Mouse (Mus musculus): Measurements from ENCODE around the gene Dnaic2.
A peak's percentile ranks its signal among the peaks of the same experiment; 100 is the strongest.

Gene Dnaic2

DNA sequence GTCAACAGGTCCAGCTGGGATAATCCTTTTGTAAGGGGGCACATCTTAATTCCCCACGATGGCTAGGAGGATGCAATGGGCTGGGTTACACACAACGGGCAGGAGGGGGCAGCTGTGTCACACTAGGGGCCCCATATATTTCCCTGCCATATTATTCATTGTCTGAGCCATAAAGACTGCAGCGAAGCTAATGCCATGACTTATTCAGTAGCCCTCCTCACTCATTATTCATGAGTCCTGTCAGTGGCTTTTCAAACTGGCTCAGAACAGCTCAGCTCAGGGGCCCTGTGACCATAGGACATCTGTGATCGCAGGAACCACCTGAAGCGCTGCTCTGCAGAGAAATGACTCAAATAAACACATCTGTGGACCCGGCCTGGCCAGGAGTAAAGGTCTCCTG is 14.2 kb downstream of the Dnaic2 start:
- no peak for DNase-seq (ENCODE audit: low read depth in 1 of 2, low spot score in 2 of 2)

DNA sequence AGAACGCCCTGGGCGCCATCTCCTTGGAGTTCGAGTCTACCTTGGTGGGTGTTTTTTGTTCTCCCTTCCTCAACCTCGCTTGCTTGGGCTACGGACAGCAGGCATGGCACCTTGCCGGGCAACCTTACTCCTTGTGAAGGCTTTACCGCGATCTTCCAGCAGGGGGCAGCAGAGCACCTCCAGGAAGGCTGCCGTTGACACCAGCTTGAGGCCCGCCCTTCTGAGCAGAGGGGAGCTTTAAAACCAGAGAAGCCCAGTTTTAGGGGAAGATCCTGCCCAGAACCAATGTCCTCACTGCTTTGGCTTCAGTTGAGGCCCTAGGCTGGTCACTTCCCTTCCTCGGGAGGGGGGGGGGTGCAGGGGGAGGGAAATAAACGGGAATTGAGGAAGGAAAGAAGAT is 17.9 kb downstream of the Dnaic2 start:
- DNase-seq (ENCODE audit: low read depth in 1 of 2, low spot score in 2 of 2): peak; percentile 70 to 85

DNA sequence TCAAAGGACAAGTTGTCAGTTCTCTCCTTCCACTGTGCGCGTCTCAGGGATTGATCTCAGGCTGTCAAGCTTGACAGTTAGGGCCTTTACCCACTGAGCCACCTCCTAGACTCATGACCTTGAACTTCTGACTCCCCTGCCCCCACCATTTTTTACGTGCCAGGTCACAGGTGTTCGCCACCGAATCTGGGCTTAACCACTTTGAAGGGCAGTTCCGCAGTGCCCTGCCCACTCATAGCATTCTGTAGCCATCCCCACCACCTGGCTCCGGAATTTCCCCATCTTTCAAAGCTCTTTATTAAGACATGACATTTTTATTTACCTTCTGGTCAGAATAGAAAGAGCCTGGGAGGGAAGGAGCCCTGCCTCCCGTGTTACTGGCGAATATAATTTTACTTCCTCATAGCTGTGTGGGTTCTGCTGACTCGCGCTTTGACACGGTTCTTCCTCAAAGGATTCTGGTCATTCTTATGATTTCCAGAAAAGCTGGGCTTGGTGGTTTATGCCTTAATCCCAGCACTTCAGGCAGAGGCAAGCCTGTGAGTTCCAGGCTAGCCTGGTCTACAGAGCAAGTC is 20.4 kb downstream of the Dnaic2 start:
- DNase-seq (ENCODE audit: low read depth in 1 of 2, low spot score in 2 of 2): no peak

DNA sequence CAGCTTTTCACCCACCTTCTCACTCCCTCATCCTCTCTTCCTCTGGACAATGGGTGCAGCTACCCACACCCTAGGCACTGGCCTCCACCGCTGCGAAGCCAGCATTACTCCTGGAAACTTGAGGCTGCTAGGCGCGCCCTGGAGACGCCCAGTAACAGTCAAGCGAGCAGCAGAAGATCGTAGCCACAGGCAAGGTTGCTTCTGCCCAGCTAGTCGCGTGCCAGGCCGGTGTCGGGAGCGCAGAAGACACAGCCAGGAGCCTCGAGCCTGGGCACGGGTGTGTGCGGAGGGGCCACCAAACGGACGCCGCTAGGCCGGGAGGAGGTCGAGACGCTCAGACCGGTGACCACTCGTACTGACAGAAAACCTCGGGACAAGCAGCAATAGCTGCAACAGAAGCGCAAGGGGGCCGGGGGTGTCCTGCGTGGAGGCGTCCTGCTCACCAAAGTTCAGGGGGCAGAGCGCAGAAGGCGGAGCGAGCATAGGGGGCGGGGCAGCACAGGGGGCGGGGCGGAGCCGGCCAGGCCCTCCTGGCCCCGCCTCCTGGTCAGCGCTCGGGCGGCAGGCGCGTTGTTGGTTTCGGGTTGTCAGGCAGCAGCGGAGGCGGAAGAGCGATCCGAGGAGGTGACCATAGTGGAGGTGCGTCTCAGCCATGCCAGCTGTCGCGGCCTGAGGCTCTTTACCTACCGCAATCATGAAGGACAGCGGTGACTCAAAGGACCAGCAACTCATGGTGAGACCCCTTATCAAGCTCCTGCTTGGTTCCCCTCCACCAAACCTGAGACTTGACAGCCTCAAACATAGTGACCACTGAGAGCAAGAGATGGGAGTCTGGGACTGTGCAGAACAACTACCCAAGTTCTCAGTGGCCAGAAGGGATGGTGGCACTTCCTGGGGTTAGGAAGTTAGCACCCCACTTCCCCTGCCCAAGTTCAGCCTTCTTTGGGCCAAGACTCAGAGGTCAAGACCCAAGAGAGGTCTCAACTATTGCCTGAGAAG is 37.9 kb downstream of the Dnaic2 start, which contains the start of gene Kif19a:
Gene Kif19a (plus strand): TSS at position 569 of the 999 bp plus-strand sequence.
- DNase-seq (ENCODE audit: low read depth in 1 of 2, low spot score in 2 of 2): peak in 1 of 2 experiments; percentile 23

DNA sequence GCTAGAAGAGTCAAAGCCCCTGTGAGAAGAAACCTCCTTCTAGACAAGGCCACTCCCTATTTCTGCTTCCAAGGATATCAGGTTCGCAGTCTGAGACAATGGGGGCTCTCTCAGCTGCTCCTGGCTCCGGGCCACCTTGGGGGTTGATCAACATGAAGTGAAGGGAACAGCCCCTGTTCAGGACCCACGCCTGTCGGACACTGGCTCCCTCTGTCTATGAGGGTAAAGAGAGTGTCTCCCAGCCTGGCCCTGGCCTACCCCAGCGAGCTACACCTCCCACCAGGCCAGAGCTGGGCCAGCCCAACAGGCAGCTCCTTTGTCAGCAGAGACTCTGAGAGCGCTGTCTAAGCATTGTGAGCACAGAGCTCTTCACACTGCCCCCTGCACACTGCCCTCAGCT is 42.7 kb downstream of the Dnaic2 start:
- DNase-seq (ENCODE audit: low read depth in 1 of 2, low spot score in 2 of 2): no peak

DNA sequence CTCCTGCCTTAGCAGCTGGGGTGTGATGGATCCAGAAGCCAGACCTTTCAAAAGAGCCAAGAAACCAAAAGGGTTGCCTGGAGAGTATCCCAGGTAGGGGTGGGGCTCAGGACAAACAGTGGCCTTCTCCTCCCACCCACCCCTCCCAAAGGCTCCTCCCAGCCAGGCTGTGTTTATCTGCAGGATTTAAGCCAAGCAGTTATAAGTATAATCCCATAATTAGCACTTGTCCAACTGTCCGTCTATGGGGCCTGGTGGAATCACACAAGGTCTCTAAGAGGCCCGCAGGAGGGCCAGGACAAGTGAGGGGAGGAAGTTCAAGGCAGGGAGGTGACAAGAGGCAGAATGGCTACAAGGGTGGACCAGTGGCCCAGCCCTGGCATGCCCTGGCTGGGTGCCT is 44.7 kb downstream of the Dnaic2 start:
- no peak for DNase-seq (ENCODE audit: low read depth in 1 of 2, low spot score in 2 of 2)

DNA sequence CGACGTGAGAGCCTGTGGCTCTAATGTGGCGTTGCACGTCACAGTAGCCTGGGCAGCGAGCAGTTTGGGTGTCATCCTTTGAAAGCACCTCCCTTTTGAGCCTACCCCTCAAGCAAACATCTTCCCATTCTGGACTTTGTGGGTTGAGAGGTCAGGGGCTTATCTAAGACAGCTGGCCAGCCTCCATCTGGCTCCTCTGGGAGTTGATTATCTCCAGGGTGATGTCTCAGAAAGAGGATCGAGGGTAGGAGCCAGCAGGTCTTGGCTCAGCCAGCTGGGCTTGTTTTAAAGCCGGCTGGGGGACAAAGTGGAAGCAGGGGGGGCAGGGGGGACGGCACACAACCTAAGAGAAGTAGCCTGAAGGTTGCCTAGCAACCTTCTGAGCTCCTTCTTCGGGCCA is 52.9 kb downstream of the Dnaic2 start:
- DNase-seq (ENCODE audit: low read depth in 1 of 2, low spot score in 2 of 2): no peak

DNA sequence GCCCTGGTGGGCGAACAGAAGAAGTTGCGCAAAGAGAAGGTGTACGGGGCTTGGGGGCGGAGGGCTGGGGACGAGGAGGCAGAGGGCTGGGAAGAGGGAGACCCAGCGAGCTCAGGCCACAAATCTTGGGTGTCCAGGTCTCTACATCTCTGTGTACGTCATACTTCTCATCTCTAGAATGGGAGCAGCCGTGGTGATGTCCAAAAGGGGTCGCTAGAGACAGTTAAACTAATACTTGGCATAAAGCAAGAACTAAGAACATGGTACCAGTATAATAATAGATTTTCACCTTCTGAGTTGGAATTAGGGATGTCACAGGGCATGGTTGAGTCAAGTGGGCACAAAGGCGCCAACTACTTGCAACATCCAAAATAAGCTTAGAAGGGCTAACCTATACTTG is 58.7 kb downstream of the Dnaic2 start:
- DNase-seq (ENCODE audit: low read depth in 1 of 2, low spot score in 2 of 2): no peak

DNA sequence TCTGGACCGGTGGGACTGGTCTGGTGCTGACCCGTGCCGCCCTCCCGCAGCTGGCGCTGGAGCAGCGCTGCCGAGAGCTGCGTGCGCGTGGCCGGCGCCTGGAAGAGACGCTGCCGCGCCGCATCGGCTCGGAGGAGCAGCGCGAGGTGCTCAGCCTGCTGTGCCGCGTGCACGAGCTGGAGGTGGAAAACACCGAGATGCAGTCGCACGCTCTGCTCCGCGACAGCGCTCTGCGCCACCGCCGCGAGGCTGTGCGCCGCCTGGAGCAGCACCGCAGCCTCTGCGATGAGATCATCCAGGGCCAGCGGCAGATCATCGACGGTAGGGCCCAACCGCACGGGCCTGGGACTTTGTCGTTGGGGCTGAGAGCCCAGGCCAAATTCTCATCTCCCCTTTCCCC is 59.1 kb downstream of the Dnaic2 start:
- no peak for DNase-seq (ENCODE audit: low read depth in 1 of 2, low spot score in 2 of 2)

DNA sequence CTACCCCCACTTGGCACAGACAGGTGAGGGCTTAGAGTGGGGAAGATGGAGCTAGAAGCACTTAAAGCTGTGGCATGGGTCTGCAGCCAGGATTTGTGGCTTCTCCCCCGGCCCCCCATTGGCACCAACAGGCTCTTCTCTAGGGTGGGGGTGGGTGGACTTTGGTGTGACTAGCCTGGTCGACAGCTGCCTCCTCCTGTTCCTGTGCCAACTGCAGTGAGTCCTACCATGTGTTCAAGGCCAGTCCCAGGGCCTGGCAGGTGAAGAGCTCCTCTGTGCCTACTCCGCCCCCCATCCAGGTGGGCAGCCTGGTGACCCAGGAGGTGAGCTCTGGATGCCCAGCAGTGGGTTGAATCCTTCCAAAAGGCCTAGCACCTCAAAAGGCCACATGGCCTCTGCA is 60.4 kb downstream of the Dnaic2 start:
- no peak for DNase-seq (ENCODE audit: low read depth in 1 of 2, low spot score in 2 of 2)

DNA sequence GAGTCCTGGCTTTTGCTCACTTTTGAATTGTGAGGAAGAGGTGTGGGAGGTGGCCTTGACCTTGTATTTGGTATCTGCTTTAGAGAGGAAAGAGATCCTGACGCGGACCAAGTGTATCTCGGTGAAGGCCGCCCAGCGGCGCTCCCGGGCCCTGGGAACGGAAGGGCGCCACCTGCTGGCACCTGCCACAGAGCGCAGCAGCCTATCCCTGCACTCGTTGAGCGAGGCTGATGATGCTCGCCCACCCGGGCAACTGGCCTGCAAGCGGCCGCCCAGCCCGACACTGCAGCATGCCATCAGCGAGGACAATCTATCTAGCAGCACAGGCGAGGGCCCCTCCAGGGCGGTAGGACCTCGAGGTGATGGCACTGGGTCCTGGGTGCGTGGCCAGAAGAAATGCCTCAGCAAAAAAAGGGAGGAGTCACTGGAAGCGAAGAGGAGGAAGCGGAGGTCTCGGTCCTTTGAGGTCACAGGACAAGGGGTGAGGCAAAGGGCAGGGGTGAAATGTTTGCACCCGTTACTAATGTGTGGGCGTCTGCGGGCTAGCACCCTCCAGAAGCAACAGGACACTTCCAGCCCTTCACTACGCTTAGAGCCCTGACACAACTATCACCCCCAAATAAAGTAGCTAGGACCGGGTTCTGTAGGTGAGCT is 62.0 kb downstream of the Dnaic2 start:
- DNase-seq (ENCODE audit: low read depth in 1 of 2, low spot score in 2 of 2): peak; percentile 33 to 81

DNA sequence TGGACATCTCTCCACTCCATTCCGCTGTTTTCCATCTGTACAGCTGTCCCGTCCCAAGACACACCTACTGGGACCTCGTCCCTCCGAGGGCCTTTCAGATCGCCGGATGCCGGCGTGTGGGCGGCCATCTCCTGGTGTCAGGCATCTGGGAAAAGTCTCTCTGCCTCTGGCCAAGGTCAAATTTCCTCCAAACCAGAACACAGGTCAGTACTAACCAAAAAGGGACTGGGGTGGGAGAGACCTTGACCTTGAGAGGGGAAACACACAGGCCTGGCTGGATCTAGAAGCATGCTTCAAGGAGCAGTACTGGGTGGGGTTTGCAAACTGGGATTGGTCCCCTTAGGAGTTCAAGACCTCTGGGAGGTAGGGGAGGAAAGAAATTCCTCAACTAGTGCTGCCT is 62.5 kb downstream of the Dnaic2 start:
- no peak for DNase-seq (ENCODE audit: low read depth in 1 of 2, low spot score in 2 of 2)

DNA sequence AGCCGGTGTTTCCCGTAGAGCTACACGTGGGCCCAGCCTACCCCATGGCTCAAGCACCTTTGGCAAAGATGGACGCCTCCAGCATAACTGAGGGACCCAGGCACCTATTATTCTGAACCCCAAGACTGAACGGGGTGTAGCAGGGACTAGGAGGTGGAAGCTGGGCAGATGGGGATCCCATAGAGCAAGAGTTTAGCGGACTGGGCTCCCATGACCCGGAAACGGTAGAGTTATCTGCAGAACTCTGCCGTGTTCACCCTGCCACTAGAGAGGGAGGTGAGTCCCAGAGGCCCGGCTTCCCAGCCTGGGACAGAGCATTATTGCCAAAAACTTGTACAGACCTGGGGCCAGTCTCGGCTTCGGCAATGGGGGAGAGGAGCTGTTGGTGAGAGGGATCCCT is 63.0 kb downstream of the Dnaic2 start:
- no peak for DNase-seq (ENCODE audit: low read depth in 1 of 2, low spot score in 2 of 2)

DNA sequence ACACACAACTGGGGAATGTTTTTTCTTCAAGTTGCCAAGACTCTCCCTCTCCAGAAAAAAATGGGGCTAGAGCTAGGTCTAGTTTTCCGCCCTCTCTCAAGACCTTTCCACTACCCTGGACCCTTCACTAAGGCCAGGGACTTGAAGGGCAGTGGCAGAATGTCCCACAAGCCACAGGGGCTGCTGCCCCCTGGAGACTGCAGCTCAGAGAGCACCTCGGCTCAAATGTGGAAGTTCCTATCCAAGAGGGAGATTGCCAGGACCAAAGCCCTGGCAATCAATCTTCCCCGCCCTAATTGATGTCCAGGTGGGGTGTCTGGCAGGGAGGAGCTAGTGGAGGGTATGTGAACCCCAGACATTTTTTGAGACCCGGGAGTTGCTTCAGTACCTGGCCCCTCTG is 63.6 kb downstream of the Dnaic2 start:
- DNase-seq (ENCODE audit: low read depth in 1 of 2, low spot score in 2 of 2): no peak

DNA sequence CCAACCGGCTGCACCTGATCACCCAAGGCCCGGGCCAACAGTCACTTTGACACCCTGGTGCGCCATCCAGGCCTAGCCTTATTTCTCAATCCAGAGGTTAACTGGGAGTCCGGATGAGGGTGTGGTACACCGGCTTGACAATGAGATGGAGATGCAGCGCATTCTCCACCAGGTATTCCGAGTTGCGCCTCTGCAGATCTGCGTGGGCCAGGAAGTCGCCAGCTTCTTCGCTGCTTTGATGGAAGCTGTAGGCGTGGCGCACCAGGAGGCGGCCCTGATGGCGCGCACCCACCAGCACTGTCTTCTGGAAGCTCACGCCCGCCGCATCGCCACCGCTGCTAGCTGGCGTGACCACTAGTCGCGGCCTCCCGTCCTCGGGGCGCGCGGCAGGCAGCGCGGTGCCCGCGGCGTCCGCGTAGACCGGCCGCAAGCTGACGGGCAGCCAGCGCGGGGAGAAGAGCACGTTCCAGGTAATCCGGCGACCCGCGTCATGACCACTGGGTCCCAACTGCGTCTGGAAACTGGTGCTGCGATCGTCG is 64.2 kb downstream of the Dnaic2 start:
- no peak for DNase-seq (ENCODE audit: low read depth in 1 of 2, low spot score in 2 of 2)

DNA sequence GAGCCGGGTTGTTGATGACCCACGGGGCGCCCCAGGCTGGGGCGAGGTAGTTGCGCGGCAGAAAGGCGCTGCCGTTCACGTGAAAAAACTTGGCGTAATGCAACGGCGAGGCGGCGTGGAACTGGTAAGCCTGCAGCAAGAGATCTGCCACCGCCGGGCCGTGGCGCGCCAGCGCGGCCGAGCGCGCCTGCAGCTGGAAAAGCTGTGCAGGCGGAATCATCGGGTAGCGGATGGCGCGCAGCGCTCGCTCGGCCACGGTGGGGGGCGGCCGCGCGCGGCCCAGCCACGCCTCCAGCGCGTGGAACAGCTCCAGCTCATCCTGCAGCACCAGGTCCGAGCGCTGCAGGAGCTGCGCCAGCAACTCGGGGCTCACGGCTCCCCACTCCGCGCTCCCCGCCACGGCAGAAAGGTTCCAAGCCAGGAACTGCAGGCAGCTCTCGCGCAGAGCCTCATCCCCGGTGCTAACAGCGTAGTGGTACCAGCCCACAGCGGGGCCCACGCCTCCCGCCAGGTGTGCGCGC is 64.7 kb downstream of the Dnaic2 start:
- no peak for DNase-seq (ENCODE audit: low read depth in 1 of 2, low spot score in 2 of 2)

DNA sequence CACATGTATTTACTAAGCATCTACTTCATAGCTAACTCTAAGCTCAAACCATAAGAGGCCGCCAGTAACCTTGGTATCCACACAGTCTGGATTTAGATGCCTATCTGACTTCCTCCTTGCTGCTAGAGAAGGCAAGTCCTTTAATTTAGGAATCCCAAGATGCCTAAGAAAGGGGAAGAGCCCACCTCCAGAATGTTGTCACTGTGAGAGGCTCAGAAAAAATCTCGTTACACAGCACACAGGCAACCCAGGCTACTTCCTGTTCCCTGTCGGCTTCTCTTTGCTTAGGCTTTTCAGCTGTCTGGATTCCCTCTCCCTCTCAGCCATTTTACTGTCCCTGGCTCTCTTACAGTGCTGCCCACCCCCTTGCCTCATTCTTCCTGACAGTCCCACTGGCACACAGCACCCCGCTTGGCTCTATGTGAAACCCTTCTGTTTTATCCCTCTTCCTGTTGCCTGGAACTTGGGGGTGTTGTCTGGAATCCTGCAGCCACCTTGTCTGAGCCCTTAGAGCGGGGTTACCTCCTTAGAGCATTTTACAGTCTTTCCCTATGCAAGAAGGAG is 65.8 kb downstream of the Dnaic2 start:
- DNase-seq (ENCODE audit: low read depth in 1 of 2, low spot score in 2 of 2): no peak

DNA sequence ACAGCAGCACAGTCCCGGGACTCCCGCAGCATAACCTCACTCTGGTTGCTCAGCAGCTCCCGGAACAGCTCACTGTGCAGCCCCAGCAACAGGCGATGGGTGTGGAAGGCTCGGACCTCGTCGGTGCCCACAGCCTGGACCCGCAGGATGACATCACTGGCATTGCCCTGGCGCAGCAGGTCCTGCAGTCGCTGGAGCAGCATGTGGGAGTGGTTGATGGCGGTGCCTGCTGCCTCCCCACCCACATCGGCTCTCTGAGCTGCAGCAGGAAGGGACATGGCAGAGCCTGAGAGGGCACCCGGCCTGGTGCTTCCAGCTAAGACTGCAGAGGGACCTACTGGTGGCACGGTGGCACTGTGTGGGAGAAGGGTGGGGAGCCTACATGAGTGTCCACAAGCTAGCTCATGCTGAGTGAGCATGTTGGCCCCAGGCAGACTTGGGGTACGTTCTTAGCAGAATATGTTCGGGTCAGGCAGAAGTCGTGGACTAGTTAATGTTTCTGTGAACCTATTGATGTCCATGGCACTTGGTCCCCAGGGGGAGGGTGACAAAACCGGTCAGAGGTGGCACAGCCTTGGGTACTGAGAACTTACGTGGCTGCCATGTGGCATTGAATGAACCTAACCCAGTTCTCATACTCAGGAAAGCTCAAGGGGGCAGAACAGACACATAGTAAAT is 66.8 kb downstream of the Dnaic2 start:
- DNase-seq (ENCODE audit: low read depth in 1 of 2, low spot score in 2 of 2): no peak

DNA sequence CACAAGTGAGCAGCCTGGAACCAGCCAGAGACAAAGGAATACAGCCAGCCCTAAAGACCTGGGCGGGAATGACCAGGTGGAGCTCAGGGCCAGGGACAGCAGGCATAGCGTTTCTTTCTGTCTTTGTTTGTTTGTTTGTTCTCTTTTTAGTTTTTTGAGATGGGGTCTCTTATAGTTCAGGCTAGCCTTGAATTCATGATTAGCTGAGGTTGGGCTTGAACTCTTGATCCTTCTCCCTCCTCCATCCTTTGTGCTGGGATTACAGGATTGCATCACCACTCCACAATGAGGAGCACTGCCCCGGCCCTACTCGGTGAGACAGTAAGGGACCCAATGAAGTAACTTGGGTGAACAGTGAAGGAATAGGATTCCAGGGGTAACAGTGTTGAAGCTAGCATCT is 67.5 kb downstream of the Dnaic2 start:
- no peak for DNase-seq (ENCODE audit: low read depth in 1 of 2, low spot score in 2 of 2)

DNA sequence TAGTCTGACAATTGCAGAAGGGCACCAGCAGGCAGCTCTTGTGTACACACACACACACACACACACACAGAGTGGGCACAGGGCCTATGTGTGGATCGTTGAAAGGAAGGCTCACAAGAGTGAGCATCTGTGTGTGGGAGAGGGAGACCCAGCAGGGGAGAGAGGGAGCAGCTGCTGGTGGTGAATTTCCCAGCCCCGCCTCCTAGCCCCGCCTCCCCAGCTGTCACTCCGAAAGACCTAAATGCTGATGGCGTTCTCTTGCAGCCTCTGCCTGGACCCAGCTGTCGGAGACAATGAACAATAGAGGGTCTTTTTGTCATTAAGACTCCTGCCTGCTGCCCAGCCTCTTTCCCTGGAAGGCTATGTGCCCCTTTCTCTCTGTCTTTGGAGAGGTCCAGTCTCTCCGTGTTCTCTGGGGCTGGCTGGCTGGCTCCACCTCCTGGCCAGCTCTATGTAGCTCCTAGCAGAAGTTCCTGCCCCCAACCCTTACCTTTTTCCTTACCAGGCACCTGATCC is 68.1 kb downstream of the Dnaic2 start:
- DNase-seq (ENCODE audit: low read depth in 1 of 2, low spot score in 2 of 2): no peak
